Mouse (Mus musculus): Measurements from ENCODE around the gene Ltc4s. TPM values are rescaled to one million over a fixed set of nuclear protein-coding genes. Genes with fewer than 3 reads are reported as not detected.

Ltc4s gene
- polyA plus RNA-seq, 1 experiment, result 9.0 TPM

GRCm38 (mm10) chr11:50227226-50227625 is 11.2 kb downstream of the Ltc4s start:
- Histone ChIP-seq H3K27me3 (ENCODE audit: control insufficient read depth, insufficient read depth, low read length) (no peaks in the 10 kb centered on the region), H3K4me1 (ENCODE audit: control insufficient read depth, insufficient read depth, low read length) (peaks cover 39% of the 10 kb centered on the region), H3K27ac (ENCODE audit: insufficient read depth, low read length) (peak overlapping the region; percentile 91; the same call in 1 of the 2 replicates), H3K4me3 (replicated peaks; ENCODE audit: insufficient read depth, low read depth, low read length) (peak overlapping the region; percentile 77)
- DNase-seq, result no peak
- 61% methylated on average over 3 of the region's 3 CpGs for WGBS
- TF ChIP-seq POLR2A (IDR thresholded peaks at IDR 0.05; ENCODE audit: borderline replicate concordance, insufficient read depth, low read length), result no peak
- TF ChIP-seq CTCF (IDR thresholded peaks at IDR 0.05; ENCODE audit: borderline replicate concordance, insufficient read depth, low read depth, low read length), result no peak

- peaks cover 39% of the 10 kb centered on the region for H3K4me1 ChIP-seq (ENCODE audit: control insufficient read depth, insufficient read depth, low read length)
- H3K27me3 ChIP-seq (ENCODE audit: control insufficient read depth, insufficient read depth, low read length), result no peaks in the 10 kb centered on the region
- peak overlapping the region; percentile 91 for H3K27ac ChIP-seq (ENCODE audit: insufficient read depth, low read length)
- H3K4me3 ChIP-seq (replicated peaks; ENCODE audit: insufficient read depth, low read depth, low read length), result peak overlapping the region; percentile 77
- no peak for DNase-seq
- WGBS, result 10% methylated on average over 2 of the region's 2 CpGs
- TF ChIP-seq POLR2A (IDR thresholded peaks at IDR 0.05; ENCODE audit: borderline replicate concordance, insufficient read depth, low read length) (no peak), CTCF (IDR thresholded peaks at IDR 0.05; ENCODE audit: borderline replicate concordance, insufficient read depth, low read depth, low read length) (no peak)
These were observed 12.0 kb downstream of the Ltc4s start for GRCm38 (mm10) chr11:50226406-50226805.

- H3K27me3 ChIP-seq (ENCODE audit: control insufficient read depth, insufficient read depth, low read length), result no peaks in the 10 kb centered on the region
- TF ChIP-seq CTCF (IDR thresholded peaks at IDR 0.05; ENCODE audit: borderline replicate concordance, insufficient read depth, low read depth, low read length), result no peak
- no peak for TF ChIP-seq POLR2A (IDR thresholded peaks at IDR 0.05; ENCODE audit: borderline replicate concordance, insufficient read depth, low read length)
- under 1% methylated on average over 34 of the region's 34 CpGs for WGBS
- H3K27ac ChIP-seq (ENCODE audit: insufficient read depth, low read length), result peak overlapping the region; percentile 91
- peak; percentile 68 to 75 for DNase-seq
- H3K4me1 ChIP-seq (ENCODE audit: control insufficient read depth, insufficient read depth, low read length), result peaks cover 36% of the 10 kb centered on the region
- H3K4me3 ChIP-seq (replicated peaks; ENCODE audit: insufficient read depth, low read depth, low read length), result peak overlapping the region; percentile 77
These were observed 12.6 kb downstream of the Ltc4s start for GRCm38 (mm10) chr11:50225611-50226378.

- TF ChIP-seq CTCF (IDR thresholded peaks at IDR 0.05; ENCODE audit: borderline replicate concordance, insufficient read depth, low read depth, low read length) (0 out of 2 replicates have a peak, but pooled peaks have one; percentile 1), POLR2A (IDR thresholded peaks at IDR 0.05; ENCODE audit: borderline replicate concordance, insufficient read depth, low read length) (peak; percentile 47)
- Histone ChIP-seq H3K27ac (ENCODE audit: insufficient read depth, low read length) (peak overlapping the region; percentile 91), H3K4me3 (replicated peaks; ENCODE audit: insufficient read depth, low read depth, low read length) (peak overlapping the region; percentile 77), H3K4me1 (ENCODE audit: control insufficient read depth, insufficient read depth, low read length) (peaks cover 28% of the 10 kb centered on the region), H3K27me3 (ENCODE audit: control insufficient read depth, insufficient read depth, low read length) (no peaks in the 10 kb centered on the region)
- peak; percentile 91 to 93 for DNase-seq
- under 1% methylated on average over 70 of the region's 70 CpGs for whole genome bisulfite sequencing
These were observed 13.5 kb downstream of the Ltc4s start for GRCm38 (mm10) chr11:50224671-50225530.

- 5% methylated on average over 17 of the region's 17 CpGs for WGBS
- H3K4me3 ChIP-seq (replicated peaks; ENCODE audit: insufficient read depth, low read depth, low read length), result peak overlapping the region; percentile 77
- peak overlapping the region; percentile 75 for H3K27ac ChIP-seq (ENCODE audit: insufficient read depth, low read length)
- H3K4me1 ChIP-seq (ENCODE audit: control insufficient read depth, insufficient read depth, low read length), result peaks cover 21% of the 10 kb centered on the region
- no peaks in the 10 kb centered on the region for H3K27me3 ChIP-seq (ENCODE audit: control insufficient read depth, insufficient read depth, low read length)
- TF ChIP-seq CTCF (IDR thresholded peaks at IDR 0.05; ENCODE audit: borderline replicate concordance, insufficient read depth, low read depth, low read length) (no peak), POLR2A (IDR thresholded peaks at IDR 0.05; ENCODE audit: borderline replicate concordance, insufficient read depth, low read length) (no peak)
- DNase-seq, result no peak
These were observed 14.4 kb downstream of the Ltc4s start for GRCm38 (mm10) chr11:50223783-50224662.

- Histone ChIP-seq H3K27me3 (ENCODE audit: control insufficient read depth, insufficient read depth, low read length) (no peaks in the 10 kb centered on the region), H3K4me3 (replicated peaks; ENCODE audit: insufficient read depth, low read depth, low read length) (no peak overlapping the region), H3K4me1 (ENCODE audit: control insufficient read depth, insufficient read depth, low read length) (peaks cover 12% of the 10 kb centered on the region), H3K27ac (ENCODE audit: insufficient read depth, low read length) (no peak overlapping the region)
- TF ChIP-seq CTCF (IDR thresholded peaks at IDR 0.05; ENCODE audit: borderline replicate concordance, insufficient read depth, low read depth, low read length), result no peak
- no peak for TF ChIP-seq POLR2A (IDR thresholded peaks at IDR 0.05; ENCODE audit: borderline replicate concordance, insufficient read depth, low read length)
- DNase-seq, result peak in 1 of 2 experiments; percentile 9
- WGBS, result 60% methylated on average over 7 of the region's 7 CpGs
These were observed 15.7 kb downstream of the Ltc4s start for GRCm38 (mm10) chr11:50222559-50223276.

Measured in cerebellum, adult 2 months (tissue).